13 mouse cellular contexts compared by ENCODE assay signal in genomic region chr10:74990584-74991322, GRCm38 (mm10). TPM values are rescaled to one million over a fixed set of nuclear protein-coding genes. Genes with fewer than 3 reads are reported as not detected.
DNase-seq lines count a peak whose midpoint lies in the region; ATAC-seq and TF ChIP-seq lines count a peak whose summit lies in the region.
"Had no signal": no experiment of that assay in that cellular context is flagged by ENCODE, and none has a peak within 500 bp of the region (broad histone marks: within the 10 kb centered on the region; RNA-seq: fewer than 3 reads in every experiment).

No protein-coding gene starts in this region.

- H3K9me3 ChIP-seq in heart, embryonic 16.5 days (replicated peaks; ENCODE audit: control insufficient read depth, low read length): no peaks in the 10 kb centered on the region
- H3K9me3 ChIP-seq in ES-Bruce4 (replicated peaks; ENCODE audit: control insufficient read depth, insufficient read depth, low read length, poor library complexity, severe bottlenecking): no peaks in the 10 kb centered on the region
- 0 out of 2 replicates have a peak, but pooled peaks cover 3% of the 10 kb centered on the region for H3K9me3 ChIP-seq in embryonic facial prominence, embryonic 10.5 days
- H3K9me3 ChIP-seq in lung, embryonic 14.5 days (ENCODE audit: low read depth, low read length): no peaks in the 10 kb centered on the region
- no peaks in the 10 kb centered on the region for H3K9me3 ChIP-seq in forebrain, embryonic 11.5 days (ENCODE audit: control insufficient read depth, low read length)

- intact Hi-C loops in heart, postnatal 10 days (cut with DNase I): no loop called here

- no peak for DNase-seq in heart, postnatal 10 days
- peak; percentile 36 for DNase-seq in embryonic facial prominence, embryonic 10.5 days (ENCODE audit: low spot score)
- DNase-seq in lung, embryonic 14.5 days: peak; percentile 15
- DNase-seq in forebrain, embryonic 11.5 days (ENCODE audit: low spot score): no peak
- no peak for DNase-seq in c-Kit-positive CD71-positive TER-119-positive erythroid progenitor cells, embryonic 14.5 days (ENCODE audit: low spot score)
- DNase-seq: adrenal gland, adult 2 months had no signal

- peaks cover 16% of the 10 kb centered on the region for H3K4me1 ChIP-seq in heart, embryonic 16.5 days (ENCODE audit: control insufficient read depth, insufficient read depth, low read length)
- no peaks in the 10 kb centered on the region for H3K4me1 ChIP-seq in ES-Bruce4 (ENCODE audit: control insufficient read depth, insufficient read depth, low read length)
- peaks cover 43% of the 10 kb centered on the region for H3K4me1 ChIP-seq in embryonic facial prominence, embryonic 10.5 days
- H3K4me1 ChIP-seq in lung, embryonic 14.5 days (ENCODE audit: insufficient read depth): peaks cover 6% of the 10 kb centered on the region; the same call in 1 of the 2 replicates
- peaks cover 9% of the 10 kb centered on the region for H3K4me1 ChIP-seq in forebrain, embryonic 11.5 days (replicated peaks; ENCODE audit: control insufficient read depth, insufficient read depth, low read length)

- peaks cover 23% of the 10 kb centered on the region for H3K27me3 ChIP-seq in heart, embryonic 16.5 days (ENCODE audit: control insufficient read depth, insufficient read depth, low read length)
- H3K27me3 ChIP-seq in ES-Bruce4 (ENCODE audit: control insufficient read depth, insufficient read depth, low read length, poor library complexity, severe bottlenecking): no peaks in the 10 kb centered on the region
- peaks cover 54% of the 10 kb centered on the region for H3K27me3 ChIP-seq in embryonic facial prominence, embryonic 10.5 days (replicated peaks; ENCODE audit: low read depth, poor library complexity, severe bottlenecking)
- H3K27me3 ChIP-seq in lung, embryonic 14.5 days (ENCODE audit: insufficient read depth, low read length): no peaks in the 10 kb centered on the region; the same call in 1 of the 2 replicates
- no peaks in the 10 kb centered on the region for H3K27me3 ChIP-seq in forebrain, embryonic 11.5 days (ENCODE audit: control insufficient read depth, insufficient read depth, low read length)

- no peak for TF ChIP-seq EP300 in ES-Bruce4 (IDR thresholded peaks at IDR 0.05; ENCODE audit: insufficient read depth, low read depth, low read length)

- TF ChIP-seq CTCF in ES-Bruce4 (IDR thresholded peaks at IDR 0.05; ENCODE audit: low read depth, low read length): no peak
- no peak for TF ChIP-seq CTCF in lung, embryonic 14.5 days (IDR thresholded peaks at IDR 0.05; ENCODE audit: low read depth)

- H3K27ac ChIP-seq in heart, embryonic 16.5 days (ENCODE audit: low read length): no peak overlapping the region
- H3K27ac ChIP-seq in ES-Bruce4 (ENCODE audit: insufficient read depth, low read length): no peak overlapping the region
- peak overlapping the region; percentile 44; the same call in 1 of the 2 replicates for H3K27ac ChIP-seq in embryonic facial prominence, embryonic 10.5 days (replicated peaks)
- H3K27ac ChIP-seq in lung, embryonic 14.5 days (ENCODE audit: low read depth): no peak overlapping the region
- H3K27ac ChIP-seq in forebrain, embryonic 11.5 days (ENCODE audit: low read depth, low read length): no peak overlapping the region
- H3K27ac ChIP-seq: left cerebral cortex, adult 2 months had no signal

- no peak for ATAC-seq in heart, embryonic 16.5 days (replicated peaks; ENCODE audit: extremely low read depth, insufficient read depth, low FRiP score)
- peak; percentile 28 for ATAC-seq in lung, embryonic 14.5 days (ENCODE audit: insufficient read depth)
- ATAC-seq in megakaryocyte progenitor cell, adult 5-6 weeks (replicated peaks; ENCODE audit: poor library complexity): no peak
- ATAC-seq in forebrain, embryonic 11.5 days (replicated peaks; ENCODE audit: low FRiP score): no peak
- ATAC-seq: inflammation-experienced regulatory T-cells, adult 6 months had no signal

- H3K4me3 ChIP-seq in heart, embryonic 16.5 days (ENCODE audit: low read length): peak overlapping the region; percentile 3; the same call in 1 of the 2 replicates
- H3K4me3 ChIP-seq in ES-Bruce4 (ENCODE audit: low read depth, low read length): 0 out of 2 replicates have a peak overlapping the region, but pooled peaks have one; percentile 1
- 0 out of 2 replicates have a peak overlapping the region, but pooled peaks have one; percentile 6 for H3K4me3 ChIP-seq in embryonic facial prominence, embryonic 10.5 days
- no peak overlapping the region for H3K4me3 ChIP-seq in lung, embryonic 14.5 days (ENCODE audit: low read depth, low read length)
- H3K4me3 ChIP-seq in forebrain, embryonic 11.5 days (ENCODE audit: low read depth, low read length): no peak overlapping the region
- H3K4me3 ChIP-seq: left cerebral cortex, adult 2 months had no signal

- no peak overlapping the region for H3K9ac ChIP-seq in heart, embryonic 16.5 days (ENCODE audit: low read length)
- H3K9ac ChIP-seq in ES-Bruce4 (ENCODE audit: low read depth, poor library complexity, severe bottlenecking): no peak overlapping the region
- H3K9ac ChIP-seq in lung, embryonic 14.5 days: no peak overlapping the region
- H3K9ac ChIP-seq in forebrain, embryonic 11.5 days (ENCODE audit: low read length): no peak overlapping the region

- 49% methylated on average over 26 of the region's 26 CpGs for WGBS in heart, embryonic 16.5 days
- WGBS in embryonic facial prominence, embryonic 10.5 days: 44% methylated on average over 26 of the region's 26 CpGs
- 38% methylated on average over 26 of the region's 26 CpGs for WGBS in lung, embryonic 14.5 days
- 55% methylated on average over 26 of the region's 26 CpGs for WGBS in forebrain, embryonic 11.5 days

- H3K4me2 ChIP-seq in heart, embryonic 16.5 days (ENCODE audit: low read depth, low read length): peak overlapping the region; percentile 44
- H3K4me2 ChIP-seq in lung, embryonic 14.5 days: no peak overlapping the region
- no peak overlapping the region for H3K4me2 ChIP-seq in forebrain, embryonic 11.5 days (ENCODE audit: low read depth, low read length, severe bottlenecking)

- H3K36me3 ChIP-seq in heart, embryonic 16.5 days (ENCODE audit: control insufficient read depth, insufficient read depth): no peaks in the 10 kb centered on the region
- H3K36me3 ChIP-seq in ES-Bruce4 (ENCODE audit: control insufficient read depth, insufficient read depth, low read length, poor library complexity, severe bottlenecking): no peaks in the 10 kb centered on the region
- peaks cover 16% of the 10 kb centered on the region for H3K36me3 ChIP-seq in embryonic facial prominence, embryonic 10.5 days (replicated peaks)
- no peaks in the 10 kb centered on the region for H3K36me3 ChIP-seq in lung, embryonic 14.5 days (ENCODE audit: insufficient read depth)
- H3K36me3 ChIP-seq in forebrain, embryonic 11.5 days (ENCODE audit: control insufficient read depth, insufficient read depth, low read length): peaks cover 4% of the 10 kb centered on the region; the same call in 1 of the 2 replicates

- no peak for TF ChIP-seq POLR2A in ES-Bruce4 (IDR thresholded peaks at IDR 0.05; ENCODE audit: insufficient read depth, low read length)

RNA-seq across cellular contexts. Expression of gene Gnaz, which starts 23.8 kb away (rescaled TPM):
- polyA plus RNA-seq in heart, embryonic 16.5 days (2015; fragmentation: Nextera tagmentation; extraction: Ambion mirVana): 0.69 and 0.79 TPM in 2 replicates
- 1 to 10 TPM; 1.3 to 1.5 TPM for total RNA-seq in heart, postnatal 10 days (2021)
- polyA plus RNA-seq in ES-Bruce4 (2011; ENCODE audit: insufficient read depth, insufficient read length, low read depth, missing spikeins): 3.1 and 4.0 TPM in 2 replicates
- polyA plus RNA-seq in embryonic facial prominence, embryonic 10.5 days (2016; fragmentation: Nextera tagmentation; extraction: Ambion mirVana): 5.1 TPM in 2 replicates
- 2.9 and 3.2 TPM in 2 replicates for polyA plus RNA-seq in lung, embryonic 14.5 days (2014; fragmentation: Nextera tagmentation; extraction: Ambion mirVana)
- total RNA-seq in megakaryocyte progenitor cell, adult 5-6 weeks (2015): 0.17 TPM in 1 of 2 replicates, not detected in the other
- total RNA-seq in megakaryocyte progenitor cell, adult 5-6 weeks (2017): 0.12 and 0.27 TPM in 2 replicates
- 10.2 and 10.8 TPM in 2 replicates for polyA plus RNA-seq in forebrain, embryonic 11.5 days (2014; fragmentation: Nextera tagmentation; extraction: Ambion mirVana)
- polyA plus RNA-seq: inflammation-experienced regulatory T-cells, adult 6 months had no signal

RNA-seq across cellular contexts. Expression of gene Rsph14, which starts 41.6 kb away (rescaled TPM):
- 0.37 and 0.60 TPM in 2 replicates for polyA plus RNA-seq in heart, embryonic 16.5 days (2015; fragmentation: Nextera tagmentation; extraction: Ambion mirVana)
- total RNA-seq in heart, postnatal 10 days (2021): not detected
- polyA plus RNA-seq in ES-Bruce4 (2011; ENCODE audit: insufficient read depth, insufficient read length, low read depth, missing spikeins): not detected in 2 replicates
- polyA plus RNA-seq in embryonic facial prominence, embryonic 10.5 days (2016; fragmentation: Nextera tagmentation; extraction: Ambion mirVana): not detected in 2 replicates
- not detected in 2 replicates for polyA plus RNA-seq in lung, embryonic 14.5 days (2014; fragmentation: Nextera tagmentation; extraction: Ambion mirVana)
- not detected in 2 replicates for total RNA-seq in megakaryocyte progenitor cell, adult 5-6 weeks (2015)
- total RNA-seq in megakaryocyte progenitor cell, adult 5-6 weeks (2017): 0.96 TPM in 1 of 2 replicates, not detected in the other
- polyA plus RNA-seq in forebrain, embryonic 11.5 days (2014; fragmentation: Nextera tagmentation; extraction: Ambion mirVana): not detected in 2 replicates
- total RNA-seq: common myeloid progenitor, adult 5-6 weeks; left cerebral cortex, adult 2 months had no signal
- polyA plus RNA-seq: adrenal gland, adult 2 months; inflammation-experienced regulatory T-cells, adult 6 months; liver, embryonic 16.5 days had no signal

RNA-seq across cellular contexts. Expression of gene Rab36, which starts 46.1 kb away (rescaled TPM):
- 1.7 and 3.1 TPM in 2 replicates for polyA plus RNA-seq in heart, embryonic 16.5 days (2015; fragmentation: Nextera tagmentation; extraction: Ambion mirVana)
- 1 to 10 TPM; 1.6 to 1.8 TPM for total RNA-seq in heart, postnatal 10 days (2021)
- polyA plus RNA-seq in ES-Bruce4 (2011; ENCODE audit: insufficient read depth, insufficient read length, low read depth, missing spikeins): 1.2 and 1.3 TPM in 2 replicates
- 10.5 and 13.1 TPM in 2 replicates for polyA plus RNA-seq in embryonic facial prominence, embryonic 10.5 days (2016; fragmentation: Nextera tagmentation; extraction: Ambion mirVana)
- polyA plus RNA-seq in lung, embryonic 14.5 days (2014; fragmentation: Nextera tagmentation; extraction: Ambion mirVana): 12.8 and 14.8 TPM in 2 replicates
- 0.61 and 0.84 TPM in 2 replicates for total RNA-seq in megakaryocyte progenitor cell, adult 5-6 weeks (2015)
- 0.67 TPM in 1 of 2 replicates, not detected in the other for total RNA-seq in megakaryocyte progenitor cell, adult 5-6 weeks (2017)
- polyA plus RNA-seq in forebrain, embryonic 11.5 days (2014; fragmentation: Nextera tagmentation; extraction: Ambion mirVana): 10.8 and 11.9 TPM in 2 replicates

Comparison
In these comparisons a context has a peak if more than half of its experiments do, and no peak if none do; other contexts are left out.
1. H3K4me3 ChIP-seq: peak in heart, embryonic 16.5 days (single experiment), ES-Bruce4 (single experiment) and embryonic facial prominence, embryonic 10.5 days (single experiment); none in lung, embryonic 14.5 days (single experiment) and forebrain, embryonic 11.5 days (single experiment).
2. DNase-seq: peak in embryonic facial prominence, embryonic 10.5 days (single experiment) and lung, embryonic 14.5 days (single experiment); none in heart, postnatal 10 days (0 of 2), forebrain, embryonic 11.5 days (single experiment) and c-Kit-positive CD71-positive TER-119-positive erythroid progenitor cells, embryonic 14.5 days (single experiment).